Mouse (Mus musculus) midbrain, embryonic 15.5 days (tissue): ENCODE results near the gene Slc35b4. TPM values are rescaled to one million over a fixed set of nuclear protein-coding genes. Genes with fewer than 3 reads are reported as not detected.

ENCODE experiments used
- ATAC-seq: fragments of 200-750 bp; cut with Nextera tagmentation; replicated peaks from 2 replicates; pipeline ENCODE4 v1.8.0; 2017; ENCODE audit warnings: moderate TSS enrichment
- H3K27ac ChIP-seq: fragments of 300-500 bp; sonication (generic); 2 replicates; pipeline ENCODE4 v1.5.1; 2015; ENCODE audit warnings: mild to moderate bottlenecking, inconsistent platforms
- H3K27me3 ChIP-seq: fragments of 300-500 bp; sonication (generic); replicated peaks from 2 replicates; pipeline ENCODE4 v1.6.1; 2015; ENCODE audit warnings: inconsistent platforms
- H3K36me3 ChIP-seq: fragments of 300-500 bp; sonication (generic); replicated peaks from 2 replicates; pipeline ENCODE4 v1.6.1; 2015; ENCODE audit warnings: inconsistent platforms
- H3K4me1 ChIP-seq: fragments of 300-500 bp; sonication (generic); 2 replicates; pipeline ENCODE4 v1.6.1; 2015; ENCODE audit warnings: inconsistent platforms
- H3K4me2 ChIP-seq: fragments of 300-500 bp; sonication (generic); 2 replicates; pipeline ENCODE4 v1.6.1; 2015; ENCODE audit warnings: inconsistent platforms, mild to moderate bottlenecking, moderate library complexity
- H3K4me3 ChIP-seq: fragments of 300-500 bp; sonication (generic); 2 replicates; pipeline ENCODE4 v1.5.1; 2015; ENCODE audit warnings: mild to moderate bottlenecking, inconsistent platforms
- H3K9ac ChIP-seq: fragments of 300-500 bp; sonication (generic); 2 replicates; pipeline ENCODE4 v1.6.1; 2015; ENCODE audit warnings: mild to moderate bottlenecking, inconsistent platforms
- H3K9me3 ChIP-seq: fragments of 300-500 bp; sonication (generic); 2 replicates; pipeline ENCODE4 v1.6.1; 2016; ENCODE audit warnings: inconsistent platforms
- WGBS: fragments of 180-500 bp; shearing (Covaris S2); methylation state at CpG from one replicate; pipeline ENCODE4 v1.1.7; 2015; ENCODE audit warnings: mixed read lengths; 5-methylcytosine and 5-hydroxymethylcytosine counted together
- polyA plus RNA-seq: library from polyadenylated mRNA; unstranded; fragments of >200 nt; fragmentation: Nextera tagmentation; extraction: Ambion mirVana; gene quantifications from 2 replicates; pipeline ENCODE4 v1.2.1, GENCODE M21; 2015

Slc35b4 gene
- polyA plus RNA-seq, 1 experiment from 2014 or later = 45.0 TPM

DNA sequence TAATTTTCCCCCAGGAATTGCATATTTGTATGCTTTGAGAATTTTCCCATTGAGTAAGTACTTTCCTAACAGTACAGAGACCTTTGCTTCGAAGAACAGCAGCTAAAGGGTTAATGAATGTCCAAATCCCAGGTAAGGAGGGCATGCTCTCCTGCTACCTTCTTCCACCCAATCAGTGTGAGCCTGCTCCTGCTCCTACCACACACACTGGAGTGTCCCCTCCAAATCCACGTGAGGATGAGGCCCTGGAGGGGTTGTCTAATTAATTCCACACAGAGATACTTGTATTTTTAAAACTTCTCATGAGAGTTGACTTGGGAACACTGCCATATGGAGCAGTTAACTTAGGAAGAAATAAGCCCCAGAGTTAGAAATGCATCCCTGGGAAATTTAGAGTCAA, 14.3 kb downstream of the Slc35b4 start:
- Histone ChIP-seq H3K4me3 (no peak overlapping the region), H3K36me3 (peaks cover 45% of the 10 kb centered on the region; the same call in 1 of the 2 replicates), H3K27ac (no peak overlapping the region), H3K9ac (no peak overlapping the region), H3K27me3 (no peaks in the 10 kb centered on the region), H3K4me2 (no peak overlapping the region), H3K9me3 (no peaks in the 10 kb centered on the region), H3K4me1 (no peaks in the 10 kb centered on the region)
- ATAC-seq = no peak
- WGBS = 79% methylated on average over 2 of the region's 2 CpGs

DNA sequence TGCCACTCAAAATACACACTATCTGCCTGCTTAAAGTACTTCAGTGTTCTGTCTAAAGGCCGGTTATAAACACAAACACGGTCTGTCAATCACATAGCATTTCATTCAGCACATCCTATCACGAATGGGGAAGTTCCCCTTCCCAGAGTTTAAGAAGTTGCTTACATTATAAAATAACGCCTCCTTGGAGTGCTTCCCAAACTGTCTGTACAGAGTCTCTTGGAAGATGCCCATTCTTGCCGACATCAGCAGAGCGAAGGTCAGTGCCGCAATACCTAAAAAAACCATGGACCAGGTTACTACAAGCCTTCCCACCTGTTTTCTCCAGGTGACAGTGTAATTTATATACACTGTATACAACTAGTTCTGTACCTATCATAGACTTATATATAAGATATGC, 15.4 kb downstream of the Slc35b4 start:
- no peak for ATAC-seq
- H3K9ac ChIP-seq = no peak overlapping the region
- H3K27ac ChIP-seq = no peak overlapping the region
- peaks cover 37% of the 10 kb centered on the region; the same call in 1 of the 2 replicates for H3K36me3 ChIP-seq
- 96% methylated on average over 7 of the region's 7 CpGs for WGBS
- H3K4me2 ChIP-seq = no peak overlapping the region
- H3K9me3 ChIP-seq = no peaks in the 10 kb centered on the region
- peaks cover 7% of the 10 kb centered on the region; the same call in 1 of the 2 replicates for H3K4me1 ChIP-seq
- H3K27me3 ChIP-seq = no peaks in the 10 kb centered on the region
- no peak overlapping the region for H3K4me3 ChIP-seq

DNA sequence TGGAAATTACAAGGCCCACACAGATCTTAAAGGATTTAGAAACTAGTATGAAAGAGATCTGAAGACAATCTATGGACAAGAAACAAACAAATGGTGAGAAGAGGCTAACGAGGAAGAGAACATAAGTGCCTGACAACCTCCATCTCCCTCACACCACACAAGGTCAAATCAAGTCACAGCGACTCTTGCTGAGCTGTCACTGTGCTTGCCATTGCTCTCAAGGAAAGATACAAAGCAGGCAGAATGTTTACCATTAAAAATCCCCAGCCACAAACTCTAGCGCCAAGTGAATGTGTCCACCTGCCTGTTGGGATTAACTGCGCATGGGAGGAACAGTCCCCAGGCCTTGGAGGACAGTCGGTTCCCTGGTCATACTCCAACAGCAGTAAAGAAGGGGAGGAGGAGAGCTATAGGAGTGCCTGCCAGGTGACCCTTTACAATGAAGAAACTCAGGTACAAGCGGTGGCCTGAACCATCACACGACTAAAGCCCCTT, 16.0 kb downstream of the Slc35b4 start:
- no peaks in the 10 kb centered on the region for H3K27me3 ChIP-seq
- whole genome bisulfite sequencing = 91% methylated on average over 7 of the region's 7 CpGs
- H3K9ac ChIP-seq = no peak overlapping the region
- no peak overlapping the region for H3K4me2 ChIP-seq
- H3K36me3 ChIP-seq = peaks cover 31% of the 10 kb centered on the region; the same call in 1 of the 2 replicates
- no peak for ATAC-seq
- no peak overlapping the region for H3K27ac ChIP-seq
- peaks cover 8% of the 10 kb centered on the region; the same call in 1 of the 2 replicates for H3K4me1 ChIP-seq
- no peaks in the 10 kb centered on the region for H3K9me3 ChIP-seq
- no peak overlapping the region for H3K4me3 ChIP-seq

DNA sequence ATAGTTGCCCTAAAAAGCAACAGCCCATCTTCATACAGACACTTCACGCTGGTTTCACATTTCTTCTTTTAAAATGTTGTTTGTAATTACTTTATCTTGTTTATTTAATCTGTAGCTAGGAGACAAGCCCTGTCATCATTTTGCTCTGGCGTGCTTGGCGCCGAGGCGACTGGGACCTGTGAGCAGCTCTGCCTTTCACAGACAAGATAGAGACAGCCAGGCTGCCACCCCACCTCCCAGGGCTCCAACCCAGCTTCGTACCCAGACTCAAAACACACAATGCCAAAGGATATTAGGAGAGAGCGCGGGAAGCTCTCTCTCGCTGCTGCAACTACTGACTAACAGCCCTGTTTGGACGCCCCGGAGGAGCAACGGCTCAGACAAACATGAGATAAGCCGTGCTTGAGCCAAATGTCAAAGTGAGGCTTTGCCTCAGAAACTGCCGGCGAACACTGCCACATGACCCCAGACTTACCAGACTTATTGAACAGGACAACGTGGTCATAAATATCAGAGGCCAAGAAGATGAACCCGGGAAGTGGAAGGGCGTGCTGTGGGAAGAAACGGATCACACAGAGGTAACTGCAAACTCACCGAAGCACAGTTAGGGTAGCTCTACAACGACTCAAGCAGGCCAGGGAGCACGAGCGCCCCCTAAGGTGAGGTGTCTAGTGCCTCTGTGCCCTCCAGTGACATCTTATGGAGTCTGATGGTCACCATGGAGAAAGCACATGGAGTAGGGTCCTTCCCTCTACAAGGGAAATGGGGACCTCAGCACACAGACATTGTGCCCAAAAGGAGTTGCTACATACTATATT, 16.7 kb downstream of the Slc35b4 start:
- no peaks in the 10 kb centered on the region for H3K27me3 ChIP-seq
- 92% methylated on average over 23 of the region's 23 CpGs for WGBS
- H3K36me3 ChIP-seq = peaks cover 25% of the 10 kb centered on the region; the same call in 1 of the 2 replicates
- H3K4me1 ChIP-seq = peaks cover 8% of the 10 kb centered on the region; the same call in 1 of the 2 replicates
- H3K4me2 ChIP-seq = no peak overlapping the region
- no peak overlapping the region for H3K9ac ChIP-seq
- ATAC-seq = no peak
- no peaks in the 10 kb centered on the region for H3K9me3 ChIP-seq
- H3K27ac ChIP-seq = no peak overlapping the region
- H3K4me3 ChIP-seq = no peak overlapping the region

DNA sequence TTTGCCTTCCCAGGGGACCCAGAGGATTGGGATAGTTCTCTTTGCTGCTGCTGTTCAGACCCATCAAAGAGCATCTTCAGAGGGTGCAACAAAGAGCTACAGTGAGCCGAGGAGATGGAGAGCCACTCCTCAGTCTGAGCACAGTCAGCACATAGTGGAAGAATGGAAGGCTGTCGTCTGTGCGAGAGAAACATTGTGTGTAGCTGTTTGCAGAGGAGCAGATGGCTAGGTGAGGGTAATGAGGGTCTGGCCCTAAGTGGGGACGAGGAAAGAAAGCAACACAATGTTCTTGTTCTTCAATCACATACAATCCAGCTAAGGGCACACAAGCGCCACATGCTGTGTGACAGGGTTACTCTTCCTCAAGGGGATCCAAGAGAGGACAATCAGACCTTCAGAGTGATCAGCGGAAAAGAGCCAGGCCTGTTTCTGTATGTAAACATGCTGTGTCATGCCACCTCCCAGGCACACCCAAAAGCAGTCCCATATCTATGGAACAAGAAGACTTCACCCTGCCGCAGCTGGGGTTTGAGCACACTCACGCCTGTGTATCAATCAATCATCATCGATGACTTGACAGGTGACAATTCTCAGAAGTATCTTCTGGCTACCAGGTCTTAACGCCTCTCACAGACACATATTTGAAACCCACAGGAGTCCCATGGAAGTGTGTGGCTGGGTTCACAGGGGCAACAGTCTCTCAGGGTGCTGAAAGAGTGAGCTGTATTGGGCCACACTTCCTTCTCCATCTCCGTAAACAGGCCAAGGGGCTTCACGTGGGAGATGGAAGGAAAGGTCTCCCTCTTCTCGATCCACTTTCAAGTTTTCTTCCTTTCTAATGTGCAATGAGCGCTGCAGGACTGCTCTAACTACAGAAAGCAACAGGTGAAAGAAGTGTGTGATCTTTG, 19.8 kb downstream of the Slc35b4 start:
- no peak overlapping the region for H3K9ac ChIP-seq
- peaks cover 20% of the 10 kb centered on the region; the same call in 1 of the 2 replicates for H3K36me3 ChIP-seq
- H3K9me3 ChIP-seq = no peaks in the 10 kb centered on the region
- ATAC-seq = no peak
- H3K27me3 ChIP-seq = no peaks in the 10 kb centered on the region
- H3K4me2 ChIP-seq = no peak overlapping the region
- H3K27ac ChIP-seq = peak overlapping the region; percentile 21; the same call in 1 of the 2 replicates
- 79% methylated on average over 14 of the region's 14 CpGs for WGBS
- peaks cover 34% of the 10 kb centered on the region for H3K4me1 ChIP-seq
- no peak overlapping the region for H3K4me3 ChIP-seq

DNA sequence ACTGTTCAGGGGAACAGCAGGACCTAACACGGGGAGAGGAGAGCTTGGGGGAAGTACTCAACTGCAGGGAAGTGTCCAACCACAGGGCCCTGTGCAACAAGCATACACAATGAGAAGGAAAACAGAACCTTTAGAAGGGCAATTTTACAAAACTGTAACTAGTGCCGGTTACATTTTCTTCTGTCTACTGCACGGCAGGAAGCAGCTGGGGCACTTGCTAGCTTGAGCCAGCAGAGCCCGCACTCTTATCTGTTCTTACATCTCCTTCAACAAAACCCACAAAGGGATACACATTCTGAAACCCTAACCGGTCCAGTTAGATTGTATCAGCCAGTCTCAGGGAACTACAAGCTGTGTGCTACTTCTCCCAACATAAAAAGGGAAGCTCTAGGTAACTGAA, 20.9 kb downstream of the Slc35b4 start:
- Histone ChIP-seq H3K36me3 (peaks cover 20% of the 10 kb centered on the region; the same call in 1 of the 2 replicates), H3K27me3 (no peaks in the 10 kb centered on the region), H3K4me2 (no peak overlapping the region), H3K27ac (no peak overlapping the region), H3K9me3 (no peaks in the 10 kb centered on the region), H3K4me1 (peaks cover 34% of the 10 kb centered on the region), H3K4me3 (no peak overlapping the region), H3K9ac (no peak overlapping the region)
- WGBS = 69% methylated on average over 5 of the region's 5 CpGs
- ATAC-seq = no peak

DNA sequence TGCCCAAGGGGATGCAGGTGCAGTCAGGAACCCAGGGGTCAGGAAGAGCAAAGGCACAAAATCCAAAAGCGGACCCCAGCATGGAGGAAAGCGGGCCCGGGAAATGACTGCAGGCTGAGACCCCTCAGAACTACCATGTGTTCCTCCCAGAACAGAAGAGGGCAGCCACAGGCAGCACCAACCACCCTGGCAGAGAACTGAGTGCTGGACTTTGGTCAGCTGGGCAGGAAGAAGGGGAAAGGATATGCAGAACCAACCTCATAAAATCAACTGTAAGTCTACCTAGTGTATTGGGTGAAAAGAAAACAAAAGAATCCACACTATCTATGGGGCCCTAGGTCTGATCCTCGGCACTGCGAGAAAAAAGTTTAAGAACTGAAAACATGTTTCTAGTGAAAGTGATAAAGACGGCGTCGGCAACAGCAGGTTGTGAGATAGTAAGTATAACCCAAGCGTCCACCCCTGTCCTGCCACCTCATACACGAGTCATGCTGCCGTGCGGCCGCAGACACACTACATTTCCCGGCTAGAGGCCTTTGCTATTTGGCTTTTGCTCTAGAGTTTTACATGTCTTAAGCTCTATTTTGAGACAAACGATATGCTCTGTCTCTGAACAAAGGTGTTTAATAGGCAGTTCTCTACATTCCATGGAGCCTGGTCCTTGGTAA, 21.6 kb downstream of the Slc35b4 start:
- Histone ChIP-seq H3K4me1 (peaks cover 34% of the 10 kb centered on the region), H3K9me3 (no peaks in the 10 kb centered on the region), H3K27ac (peak overlapping the region; percentile 71), H3K4me3 (no peak overlapping the region), H3K9ac (no peak overlapping the region), H3K4me2 (no peak overlapping the region), H3K36me3 (peaks cover 20% of the 10 kb centered on the region; the same call in 1 of the 2 replicates), H3K27me3 (no peaks in the 10 kb centered on the region)
- WGBS = 94% methylated on average over 15 of the region's 15 CpGs
- ATAC-seq = no peak

DNA sequence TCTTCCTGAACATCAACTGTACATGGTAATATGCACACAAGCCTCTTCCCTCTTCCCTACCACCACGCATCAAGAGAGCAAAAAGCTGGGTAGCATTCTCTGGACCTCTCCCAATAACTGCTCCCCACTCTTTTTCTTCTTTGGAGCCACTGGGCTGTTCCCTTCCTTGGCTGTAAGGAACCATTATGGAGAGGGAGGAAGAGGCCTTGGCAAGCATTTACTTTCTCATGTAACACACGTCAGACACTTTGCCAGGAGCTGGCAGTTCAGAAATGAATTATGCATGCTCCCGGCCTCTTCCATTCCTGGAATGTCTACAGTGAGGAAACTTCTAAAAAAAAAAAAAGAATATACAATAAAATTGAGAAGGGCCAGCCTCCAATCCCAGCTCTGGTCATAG, 22.7 kb downstream of the Slc35b4 start:
- peaks cover 34% of the 10 kb centered on the region for H3K4me1 ChIP-seq
- H3K4me3 ChIP-seq = no peak overlapping the region
- no peaks in the 10 kb centered on the region for H3K9me3 ChIP-seq
- no peaks in the 10 kb centered on the region for H3K27me3 ChIP-seq
- peaks cover 18% of the 10 kb centered on the region; the same call in 1 of the 2 replicates for H3K36me3 ChIP-seq
- 49% methylated on average over 3 of the region's 3 CpGs for WGBS
- H3K4me2 ChIP-seq = no peak overlapping the region
- no peak overlapping the region for H3K9ac ChIP-seq
- peak; percentile 74; the same call in 1 of the 2 replicates for ATAC-seq
- H3K27ac ChIP-seq = peak overlapping the region; percentile 71

DNA sequence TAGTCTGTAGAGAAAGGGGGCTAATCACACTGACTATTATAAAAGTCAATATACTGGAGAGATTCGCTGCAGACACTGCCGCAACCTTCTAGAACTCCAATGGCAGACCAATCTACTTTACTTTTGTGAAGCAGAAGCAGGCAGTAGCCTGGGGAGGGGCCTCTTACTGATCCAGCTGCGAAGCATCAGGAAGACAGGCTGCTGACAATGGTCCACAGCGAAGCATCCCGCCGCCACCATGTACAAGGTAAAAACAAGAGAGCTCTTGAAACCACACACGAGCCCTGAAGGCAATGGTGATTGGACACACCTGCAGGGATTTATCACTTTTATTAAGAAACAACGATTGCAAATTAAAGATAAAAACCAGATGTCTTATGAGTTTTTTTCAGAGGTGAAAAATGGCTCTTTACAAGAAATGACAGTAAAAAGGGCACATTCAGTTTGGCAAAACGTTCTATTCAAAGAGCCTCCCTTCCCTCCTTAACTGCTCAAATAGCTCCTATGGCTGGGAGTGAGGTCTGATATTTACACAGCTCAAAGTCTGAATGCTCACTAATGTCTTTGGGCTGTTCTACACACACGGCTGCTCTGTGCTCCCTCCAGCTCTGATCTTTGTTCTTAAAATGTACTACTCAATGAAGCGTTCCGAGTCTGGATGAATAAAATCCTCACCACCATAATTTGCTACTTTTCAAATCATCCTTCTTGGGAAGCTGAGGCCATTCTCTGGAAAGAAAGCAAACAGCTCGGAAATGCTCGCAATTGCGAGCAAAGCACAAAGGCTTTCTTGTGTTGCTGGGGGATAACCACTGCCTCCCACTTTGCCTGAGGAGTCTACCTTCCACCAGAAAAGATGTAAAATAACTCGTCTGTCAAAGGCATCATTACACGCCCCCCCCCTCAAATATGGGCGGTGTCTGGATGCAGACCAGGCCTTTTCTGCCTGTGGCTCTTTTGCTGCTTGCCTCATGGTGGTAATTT, 23.6 kb downstream of the Slc35b4 start:
- 45% methylated on average over 18 of the region's 18 CpGs for WGBS
- peak; percentile 67 for ATAC-seq
- Histone ChIP-seq H3K9ac (no peak overlapping the region), H3K4me2 (no peak overlapping the region), H3K27me3 (no peaks in the 10 kb centered on the region), H3K27ac (peak overlapping the region; percentile 71), H3K9me3 (no peaks in the 10 kb centered on the region), H3K4me3 (no peak overlapping the region), H3K4me1 (peaks cover 34% of the 10 kb centered on the region), H3K36me3 (peaks cover 9% of the 10 kb centered on the region; the same call in 1 of the 2 replicates)

DNA sequence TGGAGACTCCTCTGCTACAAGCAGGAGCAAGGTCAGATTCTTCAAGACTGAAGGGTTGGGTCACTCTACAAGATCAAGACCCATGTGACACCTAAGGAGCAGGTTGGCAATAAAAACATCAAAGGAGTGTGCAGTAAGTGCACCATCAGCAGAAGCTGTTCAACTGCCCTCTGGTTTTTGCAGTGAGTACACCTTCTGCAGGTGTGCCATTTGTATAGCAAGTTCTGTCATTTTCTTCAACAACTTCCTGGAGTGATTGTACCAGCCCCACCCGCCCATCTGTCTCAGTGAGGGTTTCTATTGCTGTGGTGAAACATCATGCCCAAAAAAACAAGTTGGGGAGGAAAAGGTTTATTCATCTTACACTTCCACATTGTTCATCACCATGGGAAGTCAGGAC, 27.1 kb downstream of the Slc35b4 start:
- H3K27ac ChIP-seq = no peak overlapping the region
- WGBS = 86% methylated on average over 1 of the region's 1 CpGs

DNA sequence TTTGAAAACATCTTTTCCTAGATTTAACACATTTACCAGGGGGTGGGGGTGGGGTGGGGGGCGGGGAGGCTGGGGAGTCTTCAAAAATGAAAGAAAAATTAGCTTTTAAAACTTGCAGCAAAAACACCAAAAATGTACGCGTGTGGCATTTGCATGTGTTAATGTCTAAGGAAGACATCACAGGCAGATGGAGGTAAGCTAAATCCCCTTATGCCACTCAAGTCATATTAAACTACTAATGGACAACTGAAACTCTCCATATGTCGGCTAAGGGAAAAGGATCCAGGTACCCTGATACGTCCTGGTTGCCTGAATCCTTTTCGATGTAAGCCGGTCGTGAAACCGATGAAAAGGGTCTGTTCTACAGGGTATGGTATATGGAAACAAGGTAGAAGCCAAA, 27.8 kb downstream of the Slc35b4 start:
- Histone ChIP-seq H3K9me3 (no peaks in the 10 kb centered on the region), H3K27me3 (no peaks in the 10 kb centered on the region), H3K27ac (no peak overlapping the region), H3K4me2 (no peak overlapping the region), H3K4me1 (peaks cover 15% of the 10 kb centered on the region), H3K36me3 (no peaks in the 10 kb centered on the region), H3K4me3 (no peak overlapping the region), H3K9ac (no peak overlapping the region)
- 89% methylated on average over 9 of the region's 9 CpGs for WGBS
- ATAC-seq = no peak

More for the DNA sequence above, 27.1 kb downstream of the Slc35b4 start:
- H3K9me3 ChIP-seq = no peaks in the 10 kb centered on the region
- no peaks in the 10 kb centered on the region for H3K27me3 ChIP-seq
- no peak overlapping the region for H3K9ac ChIP-seq
- peaks cover 23% of the 10 kb centered on the region for H3K4me1 ChIP-seq
- no peak overlapping the region for H3K4me3 ChIP-seq
- no peaks in the 10 kb centered on the region for H3K36me3 ChIP-seq
- no peak for ATAC-seq
- no peak overlapping the region for H3K4me2 ChIP-seq
